Mouse (Mus musculus) thymus, adult 18-20 months (tissue): ENCODE results near the gene Phactr4.

Source experiments
- DNase-seq, 2 experiments: peaks; one replicate each; pipeline ENCODE4 v3.0.0; 2022; ENCODE audit warnings: mixed read lengths in 2 of 2

The Phactr4 gene

GRCm38 (mm10) chr4:132411322-132412094 lies 10.8 kb downstream of the Phactr4 start:
- DNase-seq: no peak

DNA sequence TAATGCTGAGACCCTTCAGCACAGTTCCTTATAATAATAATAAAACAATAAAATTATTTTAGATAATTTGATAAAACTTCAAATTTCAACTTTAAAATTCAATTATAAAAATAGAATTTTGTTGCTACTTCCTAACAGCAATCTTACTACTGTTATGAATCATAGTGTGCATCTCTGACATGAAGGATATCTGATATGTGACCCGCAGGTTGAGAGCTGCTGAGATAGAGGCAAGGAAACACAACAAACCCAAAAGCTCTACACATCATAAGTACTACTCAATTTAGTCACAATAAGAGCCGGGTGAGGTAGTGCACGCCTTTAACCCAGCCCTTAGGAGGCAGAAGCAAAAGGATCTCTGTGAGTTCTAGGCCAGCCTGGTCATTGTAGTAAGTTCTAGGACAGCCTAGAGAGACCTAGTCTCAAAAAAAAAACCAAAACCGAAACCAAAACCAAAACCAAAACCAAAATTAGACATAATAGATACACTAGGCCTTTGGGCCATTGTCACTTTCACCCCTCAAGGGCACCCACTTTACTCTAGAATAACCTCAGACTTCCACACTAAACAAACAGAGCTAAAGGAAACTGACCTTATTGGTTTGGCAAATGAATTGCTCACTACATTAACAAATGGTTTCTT lies 12.6 kb downstream of the Phactr4 start:
- DNase-seq: no peak

GRCm38 (mm10) chr4:132406393-132407189 lies 15.7 kb downstream of the Phactr4 start:
- DNase-seq: no peak

DNA sequence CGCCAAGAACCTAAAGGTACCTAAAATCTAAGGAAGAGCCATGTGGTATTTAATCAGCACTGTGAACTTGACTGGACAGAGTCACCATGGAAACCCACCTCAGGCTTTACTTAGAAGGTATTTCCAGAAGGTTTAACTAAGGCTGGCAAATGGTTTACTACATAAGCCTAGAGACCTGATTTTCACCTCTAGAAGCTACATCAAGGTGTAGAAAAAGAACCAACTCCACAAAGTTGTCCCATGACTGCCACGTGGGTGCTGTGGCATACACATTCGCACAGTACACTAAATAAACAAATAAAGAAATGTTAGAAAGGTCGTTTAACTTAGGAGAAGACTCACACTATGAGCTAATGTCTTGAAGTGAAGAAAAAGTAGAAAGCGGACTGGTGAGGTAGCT lies 17.7 kb downstream of the Phactr4 start:
- no peak for DNase-seq

GRCm38 (mm10) chr4:132403063-132403660 lies 19.1 kb downstream of the Phactr4 start:
- no peak for DNase-seq

DNA sequence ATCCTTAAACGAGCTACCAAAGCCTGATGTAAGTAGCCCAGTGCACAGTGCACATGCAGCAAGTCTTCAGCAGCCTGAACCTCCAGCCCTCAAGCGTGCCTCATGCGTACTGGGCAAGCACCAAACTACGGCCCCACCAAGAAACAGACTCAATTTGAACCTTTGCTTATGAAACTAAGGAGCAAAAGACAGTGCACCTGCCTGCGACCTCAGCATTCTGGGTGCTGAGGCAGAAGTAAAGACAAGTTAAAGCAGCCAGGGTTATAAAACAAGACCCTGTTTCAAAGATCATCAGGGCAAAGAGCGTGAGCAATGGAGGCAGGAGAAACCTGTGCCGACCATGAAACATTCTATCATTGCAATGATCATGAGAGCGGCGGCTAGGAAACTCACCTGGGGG lies 21.3 kb downstream of the Phactr4 start:
- DNase-seq: no peak

- no peak for DNase-seq
These were observed 23.4 kb downstream of the Phactr4 start for GRCm38 (mm10) chr4:132398863-132399262.

DNA sequence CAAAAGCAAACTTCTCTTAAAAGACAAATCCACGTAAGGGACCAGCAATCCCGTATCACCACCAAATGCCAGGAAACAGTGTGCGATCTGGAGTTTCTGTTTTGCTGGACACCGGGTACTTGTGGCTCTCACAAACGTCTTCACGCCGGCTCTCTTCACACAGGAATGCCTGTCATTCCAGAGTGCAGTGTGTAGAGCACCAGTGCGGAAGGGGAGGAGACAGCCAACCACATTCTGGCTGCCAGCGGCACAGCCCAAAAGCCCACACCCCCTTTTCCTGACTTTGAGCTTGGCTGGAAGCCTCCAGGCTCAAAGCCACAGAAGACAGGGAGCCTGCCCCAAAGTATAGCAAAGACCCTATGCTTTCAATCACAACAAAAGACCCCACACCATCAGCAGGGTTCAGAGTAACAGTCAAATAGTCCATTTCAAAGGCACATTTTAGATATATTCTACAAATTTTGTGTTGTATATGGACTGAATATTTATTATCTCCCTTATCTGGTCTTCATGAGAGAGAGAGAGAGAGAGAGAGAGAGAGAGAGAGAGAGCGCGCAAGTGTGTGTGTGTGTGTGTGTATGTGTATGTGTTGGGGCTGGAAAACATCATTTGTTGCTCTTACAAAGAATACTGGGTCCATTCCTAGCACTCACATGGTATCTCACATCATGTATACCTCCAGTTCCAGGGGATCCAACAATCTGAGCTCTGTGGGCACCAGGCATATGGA lies 24.1 kb downstream of the Phactr4 start:
- no peak for DNase-seq

- no peak for DNase-seq
These were observed 25.2 kb downstream of the Phactr4 start for GRCm38 (mm10) chr4:132397120-132397519.

- no peak for DNase-seq
These were observed 26.0 kb downstream of the Phactr4 start for GRCm38 (mm10) chr4:132396251-132396650.

DNA sequence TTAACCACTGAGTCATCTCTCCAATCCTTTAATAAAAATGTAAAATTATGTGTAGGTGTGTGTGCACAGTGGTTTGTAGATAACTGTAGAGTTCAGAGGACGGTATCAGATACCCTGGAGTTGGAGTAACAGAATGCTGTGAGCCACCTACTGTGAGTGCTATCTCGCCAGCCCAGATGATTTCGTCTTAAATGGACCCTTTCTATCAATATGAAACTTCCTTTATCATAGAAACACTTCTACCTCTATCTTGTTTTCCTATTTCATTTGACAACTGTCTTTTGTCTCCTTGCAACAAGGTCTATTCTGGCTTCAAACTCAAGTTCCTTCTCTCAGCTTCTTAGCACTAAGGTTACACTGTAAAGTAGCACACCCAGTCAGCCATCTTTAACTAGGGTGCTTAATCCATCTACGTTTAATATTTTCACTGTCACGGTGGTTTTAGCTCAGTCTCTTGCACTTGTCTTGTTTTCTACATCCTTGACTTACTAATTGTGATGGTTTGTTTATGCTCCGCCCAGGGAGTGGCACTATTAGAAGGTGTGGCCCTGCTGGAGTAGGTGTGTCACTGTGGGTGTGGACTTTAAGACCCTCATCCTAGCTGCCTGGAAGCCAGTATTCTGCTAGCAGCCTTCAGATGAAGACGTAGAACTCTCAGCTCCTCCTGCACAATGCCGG lies 31.1 kb downstream of the Phactr4 start:
- no peak for DNase-seq

- DNase-seq: no peak
These were observed 33.0 kb downstream of the Phactr4 start for GRCm38 (mm10) chr4:132389302-132389701.

DNA sequence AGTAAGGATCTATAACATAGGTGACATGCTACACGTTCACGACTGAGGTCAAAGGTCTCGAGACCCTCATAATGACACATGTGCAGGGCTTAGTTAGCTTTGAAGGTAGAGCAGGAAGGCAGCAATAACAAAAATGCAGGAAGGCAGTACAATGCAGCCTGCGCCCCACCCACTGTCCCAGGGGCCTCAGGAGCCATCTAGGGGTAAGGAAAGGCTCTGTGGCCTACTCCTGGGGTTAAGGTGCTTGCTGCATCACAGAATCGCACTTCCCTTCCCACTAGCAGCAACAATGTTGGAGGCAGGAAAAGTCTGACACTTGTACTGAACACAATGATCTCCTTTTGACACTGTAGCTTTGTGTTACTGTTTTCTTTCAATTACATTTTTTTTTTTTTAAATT lies 34.7 kb downstream of the Phactr4 start:
- no peak for DNase-seq

DNA sequence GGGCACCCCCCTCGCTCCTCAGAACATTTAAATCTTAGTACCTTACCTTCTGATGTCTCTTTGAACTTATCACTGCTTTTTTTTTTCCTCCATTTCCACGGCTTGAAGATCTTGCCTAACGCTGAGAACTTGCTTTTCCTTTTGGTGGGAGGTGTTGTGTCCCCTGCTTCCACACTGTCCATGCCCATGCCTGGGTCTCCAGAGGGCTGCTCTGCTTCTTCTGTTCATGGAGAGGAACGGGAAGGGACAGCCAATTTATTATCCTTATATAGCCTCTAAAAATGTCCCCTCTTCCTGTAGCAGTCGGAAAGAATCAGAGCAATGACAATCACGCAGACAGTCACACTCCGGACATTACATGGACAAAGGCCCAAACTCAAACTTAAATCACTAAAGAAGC lies 35.4 kb downstream of the Phactr4 start:
- DNase-seq: no peak

DNA sequence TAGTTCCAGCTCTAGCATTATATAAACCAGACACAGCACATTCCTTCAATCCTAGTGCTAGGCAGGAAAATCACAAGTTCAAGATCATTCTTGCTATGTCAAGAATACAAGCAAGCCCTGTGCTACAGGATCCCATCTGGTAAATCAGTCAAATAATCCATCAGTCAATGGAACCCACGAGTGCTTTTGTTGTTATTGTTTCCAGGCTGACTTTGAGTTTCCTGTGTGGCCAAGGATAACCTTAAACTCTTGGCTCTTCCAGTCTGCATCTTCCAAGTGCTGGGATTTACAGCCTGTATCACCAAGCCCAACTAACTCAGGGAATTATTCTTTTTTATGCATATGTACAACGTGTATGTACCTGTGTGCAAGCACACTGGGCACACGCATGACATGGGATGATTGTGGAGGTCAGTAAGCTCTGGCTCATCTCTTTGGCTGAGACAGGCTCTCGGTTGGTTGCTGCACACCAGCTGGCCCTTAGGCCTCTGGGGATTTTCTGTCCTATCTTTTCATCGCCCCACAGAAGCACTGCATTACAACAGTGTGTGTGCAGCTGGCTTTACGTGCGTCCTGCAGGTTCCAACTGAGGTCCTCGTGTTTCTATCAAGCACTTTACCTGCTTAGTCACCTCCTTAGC lies 36.4 kb downstream of the Phactr4 start:
- DNase-seq: no peak

DNA sequence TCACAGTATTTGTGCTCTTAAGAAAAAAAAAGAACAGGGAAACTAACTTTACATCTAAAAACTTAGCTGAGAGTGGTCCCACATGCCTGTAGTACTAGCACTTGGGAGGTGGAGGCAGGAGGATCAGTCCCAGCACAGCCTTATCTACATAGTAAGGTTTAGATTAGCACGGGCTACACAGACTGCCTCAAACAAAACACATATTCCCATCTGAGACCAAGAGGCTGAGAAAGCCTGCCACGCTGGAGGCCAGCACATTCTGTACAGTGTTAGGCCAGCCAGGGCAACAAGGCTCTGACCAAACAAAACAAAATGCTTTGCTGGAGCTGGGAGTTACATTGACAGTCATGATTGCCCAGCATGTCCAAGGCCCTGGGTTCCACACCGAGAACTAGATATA lies 38.8 kb downstream of the Phactr4 start:
- DNase-seq: no peak

- no peak for DNase-seq
These were observed 40.0 kb downstream of the Phactr4 start for GRCm38 (mm10) chr4:132382296-132382695.

DNA sequence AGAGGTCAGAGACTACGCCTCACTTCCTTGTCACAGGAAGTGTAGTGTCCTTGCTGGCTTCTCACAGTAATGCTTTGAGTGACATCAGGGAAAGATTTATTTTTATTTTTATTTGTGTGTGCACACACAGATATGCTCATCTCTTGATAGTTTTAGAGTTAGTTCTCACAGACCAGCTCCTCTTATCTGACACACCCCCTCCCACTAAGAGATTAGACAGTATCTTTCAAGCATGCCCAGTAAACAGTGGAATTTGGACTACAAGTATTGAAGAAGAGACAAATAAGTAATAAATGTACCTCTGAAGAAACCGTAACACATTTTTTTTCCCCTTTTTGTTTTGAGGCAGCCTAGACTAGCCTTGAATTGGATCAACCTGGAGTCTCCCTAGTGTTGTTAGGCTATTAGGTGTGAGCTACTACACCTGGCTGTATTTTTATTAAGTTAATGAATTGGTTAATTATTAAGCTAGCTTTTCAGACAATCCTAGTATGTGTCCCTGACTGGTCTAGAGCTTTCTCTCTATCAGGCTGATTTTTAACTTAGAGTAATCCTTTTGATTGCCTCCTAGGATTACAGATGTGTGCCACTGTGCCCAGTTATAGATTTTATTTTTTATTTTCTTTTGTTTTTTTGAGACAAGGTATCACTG lies 41.2 kb downstream of the Phactr4 start:
- DNase-seq: no peak

GRCm38 (mm10) chr4:132373820-132374219 lies 48.5 kb downstream of the Phactr4 start:
- DNase-seq: no peak

GRCm38 (mm10) chr4:132369953-132370750 lies 52.1 kb downstream of the Phactr4 start:
- DNase-seq: no peak
